Mouse (Mus musculus): Measurements from ENCODE around the gene Prep.

DNA sequence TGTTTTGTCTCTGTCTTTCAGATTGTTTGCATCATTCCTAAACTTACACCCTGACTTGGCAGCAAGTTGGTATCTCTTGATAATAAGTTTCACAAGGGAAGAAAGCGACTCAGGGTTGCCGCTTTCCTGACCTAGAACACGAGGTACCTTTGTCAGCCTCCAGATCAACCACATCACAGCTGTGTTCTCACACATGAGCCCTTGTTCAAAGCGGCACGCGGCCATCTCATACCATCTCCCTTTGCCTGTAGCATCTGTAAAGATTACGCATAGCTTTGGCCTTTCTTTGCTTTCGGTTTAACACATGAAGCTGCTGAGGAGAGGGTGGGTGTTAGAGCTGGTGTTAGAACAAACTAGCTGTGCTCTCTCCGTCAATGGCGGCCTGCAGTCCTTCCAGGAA lies 46.7 kb upstream of the Prep start:
- no peak for TF ChIP-seq POLR2A (IDR thresholded peaks at IDR 0.05; ENCODE audit: borderline replicate concordance, insufficient read depth, low read length)
- TF ChIP-seq CTCF (IDR thresholded peaks at IDR 0.05; ENCODE audit: borderline replicate concordance, insufficient read depth, low read depth, low read length): no peak
